Mouse (Mus musculus): ENCODE results near the gene Khdc1b.
"Not testable (repeated sequence)": the region's sequence is repeated elsewhere in the genome, so short reads cannot be mapped to it uniquely, and the experiment has no call there.

Khdc1b gene

DNA sequence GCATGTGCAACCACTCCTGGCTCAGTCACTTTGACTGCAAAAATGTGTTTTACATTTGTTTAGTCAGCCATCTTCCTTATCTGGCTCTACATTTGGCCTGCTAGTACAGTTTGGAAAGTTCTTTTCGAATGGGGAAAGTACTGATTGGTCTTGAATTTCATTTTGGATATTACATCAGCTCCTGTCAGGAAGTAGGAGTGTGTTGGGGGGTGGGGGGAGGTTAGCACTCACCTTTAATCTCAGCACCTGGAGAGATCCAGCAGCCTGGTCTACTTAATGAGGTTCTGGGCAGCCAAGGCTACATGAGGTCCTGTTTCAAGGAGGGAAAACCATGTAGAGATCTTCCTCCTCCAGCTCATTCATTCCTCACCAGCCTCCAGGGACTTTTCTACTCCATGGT lies at the start of gene Khdc1b:
Gene Khdc1b (plus strand): TSS at position 301 of the 400 bp plus-strand sequence.
- DNase-seq, result no peak

DNA sequence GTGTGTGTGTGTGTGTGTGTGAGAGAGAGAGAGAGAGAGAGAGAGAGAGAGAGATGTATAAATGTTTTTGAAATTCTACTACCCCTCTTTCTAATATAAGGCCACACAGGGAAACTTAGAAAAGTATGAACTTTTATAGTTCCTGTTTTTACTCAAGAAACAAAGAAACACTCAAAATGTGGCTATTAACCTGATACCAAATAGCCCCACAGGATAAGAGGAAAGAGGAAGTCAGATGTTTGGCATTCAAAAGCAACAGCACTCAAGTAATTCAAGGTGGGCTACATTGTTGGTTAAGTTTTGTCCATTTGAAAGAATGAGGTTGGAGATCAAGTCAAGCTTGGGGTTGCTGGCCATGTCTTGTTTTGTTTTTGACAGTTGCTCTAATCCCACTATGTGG lies 47.5 kb upstream of the Khdc1b start:
- DNase-seq, result no peak

DNA sequence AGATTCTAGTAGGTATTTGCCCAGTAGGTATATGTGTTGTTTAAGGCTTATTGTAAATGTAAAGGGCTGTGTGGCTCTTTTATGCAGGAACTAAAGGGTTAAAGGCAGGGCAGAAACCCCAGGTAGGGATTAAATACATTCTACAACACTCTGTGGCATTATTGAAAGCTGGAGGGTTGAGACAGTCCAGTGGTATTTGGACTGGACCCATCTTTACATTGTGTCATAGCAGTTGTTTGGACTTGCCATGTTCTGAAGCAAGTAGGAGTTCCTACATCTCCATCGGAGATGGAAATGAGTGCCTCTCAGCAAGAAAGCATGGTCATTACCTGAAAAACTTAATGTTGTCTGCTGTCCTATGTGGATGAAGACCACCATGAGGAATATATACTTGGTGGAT lies 42.6 kb upstream of the Khdc1b start:
- DNase-seq, result no peak

DNA sequence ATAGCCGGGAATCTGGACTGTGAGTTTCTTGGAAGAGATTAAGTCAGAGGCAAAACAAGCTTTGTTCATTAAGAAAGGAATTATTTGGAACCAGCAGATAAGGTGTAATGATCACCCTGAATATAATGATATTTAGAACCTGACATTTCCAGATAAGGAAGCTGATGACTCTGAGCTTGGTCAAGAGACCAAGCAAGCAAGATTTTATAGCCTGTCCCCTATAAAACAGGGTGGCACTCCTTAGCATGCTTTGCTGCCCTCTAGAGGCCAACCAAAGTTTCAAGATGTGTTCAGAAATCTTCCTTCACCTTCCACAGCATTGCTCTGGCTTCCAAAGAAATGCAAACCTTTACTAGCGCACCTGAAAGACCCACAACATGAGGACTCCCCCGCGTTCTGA lies 39.1 kb upstream of the Khdc1b start:
- DNase-seq, result peak; percentile 70

DNA sequence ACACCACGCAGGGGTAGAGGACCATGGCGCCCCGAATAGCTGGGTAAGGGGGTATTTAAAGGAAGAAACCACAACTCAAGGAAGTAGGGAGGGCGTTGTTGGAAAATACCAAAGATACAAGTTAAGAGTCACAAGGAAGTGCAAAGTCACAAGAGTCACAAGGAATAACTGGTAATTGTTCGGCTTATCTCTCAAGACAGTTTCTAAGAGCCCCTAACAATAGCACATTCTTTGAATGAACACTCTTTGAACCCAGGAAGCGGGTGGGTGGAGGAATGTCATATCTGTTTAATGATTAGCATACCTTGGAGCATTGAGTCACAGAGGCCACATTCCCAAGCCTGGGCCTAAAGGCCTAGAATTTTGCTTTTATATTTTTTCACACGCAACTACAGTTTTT lies 38.6 kb upstream of the Khdc1b start:
- not testable (repeated sequence) for DNase-seq

DNA sequence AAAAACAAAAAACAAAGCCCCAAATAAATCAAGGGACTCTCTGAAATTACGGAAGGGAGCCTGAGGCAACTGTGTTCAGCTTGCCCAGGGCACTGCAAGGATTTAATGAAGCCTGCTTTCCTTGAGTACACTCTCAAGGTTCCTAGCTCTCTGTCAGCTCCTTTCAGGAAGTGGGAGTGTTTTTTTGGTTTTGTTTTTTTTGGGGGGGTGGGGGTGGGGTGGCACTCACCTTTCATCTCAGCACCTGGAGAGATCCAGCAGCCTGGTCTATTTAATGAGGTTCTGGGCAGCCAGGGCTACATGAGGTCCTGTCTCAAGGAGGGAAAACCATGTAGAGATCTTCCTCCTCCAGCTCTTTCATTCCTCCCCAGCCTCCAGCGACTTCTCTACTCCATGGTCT lies 34.0 kb upstream of the Khdc1b start, which contains the start of gene Khdc1a:
Gene Khdc1a (plus strand): TSS at position 301 of the 400 bp plus-strand sequence.
- no peak for DNase-seq

DNA sequence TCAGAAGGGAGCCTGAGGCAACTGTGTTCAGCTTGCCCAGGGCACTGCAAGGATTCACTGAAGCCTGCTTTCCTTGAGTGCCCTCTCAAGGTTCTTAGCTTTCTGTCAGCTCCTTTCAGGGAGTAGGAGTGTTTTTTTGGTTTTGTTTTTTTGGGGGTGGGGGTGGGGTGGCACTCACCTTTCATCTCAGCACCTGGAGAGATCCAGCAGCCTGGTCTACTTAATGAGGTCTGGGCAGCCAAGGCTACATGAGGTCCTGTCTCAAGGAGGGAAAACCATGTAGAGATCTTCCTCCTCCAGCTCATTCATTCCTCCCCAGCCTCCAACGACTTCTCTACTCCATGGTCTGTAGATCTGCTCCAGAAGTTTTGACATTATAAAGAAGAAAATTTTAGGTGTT lies 15.3 kb upstream of the Khdc1b start, which contains the start of gene Khdc1c:
Gene Khdc1c (plus strand): TSS at position 301 of the 400 bp plus-strand sequence.
- DNase-seq, result not testable (repeated sequence)

DNA sequence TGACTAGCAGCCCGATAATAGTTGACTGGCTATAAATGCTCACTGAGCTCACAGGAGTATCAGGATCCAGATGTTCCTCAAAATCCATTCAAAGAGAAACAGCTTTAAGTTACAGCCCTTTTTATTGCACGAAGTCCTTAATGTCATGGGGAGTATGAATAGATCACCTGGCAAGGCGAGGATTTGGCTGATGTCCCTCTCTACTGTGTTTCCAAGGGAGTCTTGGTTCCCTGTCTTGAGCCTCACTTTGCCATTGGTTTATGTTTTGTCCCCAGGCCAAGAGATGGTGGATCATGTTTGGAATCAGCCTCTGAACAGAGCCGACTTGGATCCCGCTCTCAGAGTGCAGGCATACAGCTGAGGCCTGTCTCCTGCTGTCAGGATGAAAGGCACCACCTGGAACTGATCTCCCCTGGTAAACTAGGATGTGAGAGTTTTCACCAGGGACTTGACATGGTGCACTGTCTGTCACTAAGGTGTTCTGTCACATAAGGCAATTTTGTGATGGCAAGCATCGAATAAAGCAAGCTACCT lies 7.8 kb downstream of the Khdc1b start:
- DNase-seq, result no peak

DNA sequence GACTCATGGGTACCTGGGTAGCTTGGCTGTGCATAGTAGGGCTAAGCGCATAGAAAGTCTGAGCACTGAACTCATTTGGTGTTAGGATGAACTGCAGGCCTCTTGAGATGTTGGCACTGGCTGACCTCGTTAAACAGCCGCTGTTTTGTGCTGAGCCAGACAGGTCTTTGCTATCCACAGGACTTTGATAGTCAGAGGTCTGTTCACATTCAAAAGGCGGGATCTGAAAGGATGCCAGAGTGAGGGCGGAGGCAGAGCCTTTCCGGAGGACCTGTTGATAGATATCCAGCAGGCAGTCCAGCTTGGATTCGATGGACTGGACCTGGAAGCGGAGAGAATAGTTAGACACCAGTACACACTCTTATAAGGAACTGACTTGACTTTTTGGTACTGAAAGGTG lies 19.4 kb downstream of the Khdc1b start:
- DNase-seq, result no peak

DNA sequence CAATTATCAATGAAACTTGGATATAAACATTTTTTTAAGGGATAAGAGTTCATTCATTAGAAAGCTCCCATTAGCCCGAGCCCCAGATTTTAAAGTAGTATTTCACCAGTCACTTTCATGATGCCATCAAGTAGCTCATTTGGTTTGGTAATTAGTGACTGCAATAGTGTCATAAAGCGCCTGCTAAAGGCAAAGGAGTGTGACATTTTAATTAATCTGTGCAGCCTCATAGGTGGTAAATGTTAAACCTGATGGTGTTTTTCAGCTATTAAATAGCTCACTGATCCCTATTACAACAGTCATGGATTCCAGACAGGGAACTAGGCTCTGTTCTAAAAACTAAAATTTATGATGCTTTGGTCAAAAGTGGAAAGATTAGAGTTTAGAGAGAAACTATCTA lies 23.9 kb downstream of the Khdc1b start:
- no peak for DNase-seq

DNA sequence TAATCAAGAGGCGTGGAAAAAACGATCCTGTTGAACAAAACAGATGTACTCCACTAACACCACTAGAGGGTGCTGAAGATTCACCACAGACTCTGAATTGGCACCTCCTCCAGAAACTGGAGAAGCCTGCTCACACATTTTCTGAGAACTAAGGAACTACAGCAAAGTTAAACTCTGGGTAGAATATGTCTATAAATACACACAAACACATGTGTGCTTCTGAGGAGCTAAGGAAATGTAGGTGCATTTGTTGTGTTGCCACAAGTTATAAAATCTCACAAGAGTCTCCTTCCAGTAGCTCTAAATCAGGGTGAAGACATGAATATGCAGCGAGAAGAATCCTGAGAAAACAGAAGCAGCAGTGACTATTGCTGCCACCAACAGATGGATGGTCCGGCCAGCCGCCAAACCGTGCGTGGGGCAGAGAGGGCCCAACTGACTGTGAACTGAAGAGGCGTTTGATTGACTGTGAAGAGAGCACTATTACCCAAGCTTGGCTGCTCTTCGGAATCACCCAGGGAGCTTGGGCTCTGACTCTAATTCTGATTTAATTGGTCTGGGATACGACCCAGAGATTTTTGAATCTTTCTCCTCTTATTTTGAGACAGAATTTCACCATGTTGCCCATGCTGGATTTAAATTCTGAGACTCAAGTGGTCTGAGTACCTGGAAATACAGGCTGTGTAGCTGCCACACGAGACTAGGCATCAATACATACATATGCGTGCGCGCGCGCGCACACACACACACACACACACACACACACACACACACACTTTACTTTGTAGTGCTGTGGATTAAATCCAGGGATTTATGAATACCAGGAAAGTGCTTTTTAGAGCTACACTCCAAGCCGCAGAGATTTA lies 28.2 kb downstream of the Khdc1b start:
- DNase-seq, result peak; percentile 44

DNA sequence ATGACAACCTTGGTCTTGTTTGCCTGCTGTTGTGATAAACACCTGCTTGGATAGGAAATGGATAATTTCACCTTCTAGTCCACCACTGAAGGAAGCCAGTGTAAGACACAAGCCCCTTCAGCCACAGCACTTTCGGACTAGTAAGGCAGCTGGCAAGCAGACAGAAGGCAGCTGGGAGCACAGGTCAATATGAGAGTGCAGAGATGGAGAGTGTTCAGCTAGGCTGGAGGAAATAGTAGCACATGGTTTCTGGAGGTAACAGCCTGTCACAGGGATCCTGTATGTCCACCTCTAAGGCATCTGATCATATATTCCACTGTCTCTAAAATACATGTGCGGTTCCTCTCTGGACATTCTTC lies 28.8 kb downstream of the Khdc1b start:
- DNase-seq, result no peak

DNA sequence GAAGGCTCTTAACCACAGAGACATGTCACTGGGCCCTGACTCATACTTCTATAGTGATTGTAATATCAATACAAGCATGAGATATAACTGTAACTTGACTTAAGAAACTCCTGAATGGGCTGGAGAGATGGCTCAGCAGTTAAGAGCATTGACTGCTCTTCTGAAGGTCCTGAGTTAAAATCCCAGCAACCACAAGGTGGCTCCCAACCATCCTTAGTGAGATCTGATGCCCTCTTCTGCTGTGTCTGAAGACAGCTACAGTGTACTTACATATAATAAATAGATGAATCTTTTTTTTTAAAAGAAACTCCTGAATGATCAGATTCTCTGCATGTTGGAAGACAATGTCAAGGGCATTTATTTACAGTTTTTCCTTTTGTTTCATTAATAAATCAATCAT lies 36.0 kb downstream of the Khdc1b start:
- DNase-seq, result peak; percentile 4

DNA sequence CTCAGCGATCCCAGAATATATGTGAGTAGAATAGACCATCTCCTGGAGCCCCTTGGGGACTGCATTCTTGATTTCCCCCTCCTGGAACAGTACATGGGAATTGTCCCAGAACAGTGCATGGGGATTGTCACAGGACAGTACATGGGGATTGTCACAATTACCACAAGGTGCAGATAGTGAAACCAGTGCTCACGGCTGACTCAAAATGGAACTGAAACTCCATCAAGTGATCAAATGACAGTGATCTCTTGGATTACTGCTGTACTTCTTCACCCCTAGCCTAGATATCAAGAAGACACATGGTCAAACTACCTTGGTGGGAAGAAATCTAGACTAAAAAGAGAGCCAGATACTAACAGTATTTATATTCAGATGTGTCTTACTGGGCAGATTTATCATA lies 42.3 kb downstream of the Khdc1b start:
- DNase-seq, result no peak

DNA sequence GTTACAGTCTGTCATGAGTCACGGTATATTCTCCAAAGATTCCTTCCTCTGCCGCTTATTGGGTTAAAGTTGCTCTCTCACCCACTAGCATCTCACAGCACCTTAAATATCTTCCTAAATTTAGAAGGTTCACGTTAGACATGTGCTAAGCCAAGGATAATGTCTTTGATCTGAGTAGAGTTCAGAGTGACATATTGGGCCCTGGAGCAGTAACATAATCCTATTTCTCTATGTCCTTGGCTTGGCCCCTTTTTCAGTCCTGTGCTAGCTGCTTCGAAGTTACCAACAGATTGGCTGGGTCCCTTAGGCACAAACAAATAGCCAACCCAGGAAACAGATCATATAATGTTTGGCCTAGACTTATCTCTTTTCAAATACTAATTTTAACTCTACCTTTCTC lies 44.7 kb downstream of the Khdc1b start:
- no peak for DNase-seq

DNA sequence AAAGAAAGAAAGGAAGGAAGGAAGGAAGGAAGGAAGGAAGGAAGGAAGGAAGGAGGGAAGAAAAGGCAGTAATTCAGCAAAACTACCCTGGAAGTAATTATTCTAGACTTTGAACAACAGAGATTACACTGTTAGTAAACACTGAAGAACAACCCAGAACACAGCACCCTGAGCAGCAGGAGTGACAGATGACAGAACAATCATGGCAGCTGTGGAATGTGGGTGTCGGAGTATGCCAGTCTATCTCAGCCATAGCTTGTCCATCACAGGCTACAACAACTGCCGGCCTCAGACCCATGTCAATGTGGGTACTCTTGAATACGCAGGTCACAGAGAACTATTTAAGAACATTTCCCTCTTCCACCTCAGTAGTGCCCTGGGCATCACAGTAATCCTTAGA lies 48.3 kb downstream of the Khdc1b start:
- no peak for DNase-seq

DNA sequence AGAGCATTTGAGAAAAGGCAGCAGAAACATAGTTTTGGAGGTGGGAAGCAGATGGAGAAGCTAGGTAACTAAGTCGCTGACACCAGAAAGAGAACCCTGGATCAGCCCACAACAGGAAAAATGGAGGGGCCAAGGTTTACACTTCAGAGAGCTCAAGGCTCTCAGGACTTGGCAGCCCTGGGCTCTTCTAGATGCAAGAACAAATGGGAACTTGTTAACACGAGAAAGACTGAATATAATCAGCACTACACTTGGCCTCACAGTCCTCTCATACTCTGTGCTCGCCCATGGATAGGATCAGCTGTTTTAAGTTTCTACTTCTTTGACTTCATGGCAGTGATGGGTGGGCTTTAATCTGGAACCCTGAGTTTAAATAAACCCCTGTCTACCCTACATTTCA lies 51.5 kb downstream of the Khdc1b start:
- no peak for DNase-seq
